Mouse (Mus musculus): ENCODE data around the gene Lhx5. TPM values are rescaled to one million over a fixed set of nuclear protein-coding genes. Genes with fewer than 3 reads are reported as not detected.

The Lhx5 gene
- polyA plus RNA-seq, 1 experiment from 2014 or later, result not detected

DNA sequence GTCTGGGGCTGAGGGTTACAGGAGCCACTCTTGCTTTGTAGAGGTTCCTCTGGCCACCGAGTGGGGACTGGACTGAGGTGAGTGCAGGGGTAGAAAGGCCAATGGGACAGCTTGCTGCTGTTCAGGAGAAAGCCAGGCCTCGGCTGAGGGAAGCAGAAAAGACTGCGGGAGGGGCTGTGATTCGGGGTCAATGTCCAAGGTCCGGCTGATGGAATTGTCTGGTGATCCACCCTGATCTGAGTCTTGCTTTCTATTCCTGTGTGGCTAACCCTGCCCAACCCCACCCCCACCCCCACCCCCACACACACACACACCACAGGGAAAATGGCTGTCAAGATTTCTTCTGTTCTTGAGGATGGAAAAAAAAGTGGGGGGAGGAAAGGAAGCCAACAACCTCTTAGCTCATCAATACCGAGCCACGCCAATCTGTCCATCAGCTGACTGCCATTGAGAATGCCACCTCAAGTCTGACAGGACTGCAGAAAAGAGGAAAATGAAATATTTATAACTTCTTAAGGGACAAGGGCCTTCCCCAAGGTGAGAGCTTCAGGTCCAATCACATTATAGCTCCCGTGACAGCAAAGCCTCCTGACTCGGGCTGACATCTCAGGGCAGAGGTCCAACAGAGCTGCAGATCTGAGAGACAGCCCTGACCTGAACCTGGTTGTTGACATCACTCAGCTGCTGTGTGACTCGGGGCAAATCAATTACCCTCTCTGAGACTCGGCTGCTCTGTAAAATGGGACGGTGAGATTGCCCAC is 26.5 kb upstream of the Lhx5 start:
- H3K9ac ChIP-seq (replicated peaks), result no peak overlapping the region
- no peak overlapping the region for H3K27ac ChIP-seq (ENCODE audit: low read depth)
- 64% methylated on average over 12 of the region's 12 CpGs for WGBS (ENCODE audit: insufficient replicate concordance)
- H3K4me2 ChIP-seq (ENCODE audit: low read depth, low read length), result no peak overlapping the region
- H3K27me3 ChIP-seq (ENCODE audit: insufficient read depth, low read length), result peaks cover 19% of the 10 kb centered on the region
- no peaks in the 10 kb centered on the region for H3K9me3 ChIP-seq (ENCODE audit: low read length)
- no peak for ATAC-seq
- H3K36me3 ChIP-seq (replicated peaks; ENCODE audit: insufficient read depth, low read length), result no peaks in the 10 kb centered on the region
- H3K4me1 ChIP-seq (ENCODE audit: insufficient read depth), result no peaks in the 10 kb centered on the region
- DNase-seq, result no peak
- TF ChIP-seq CTCF (IDR thresholded peaks at IDR 0.05; ENCODE audit: low read depth) (no peak), EP300 (IDR thresholded peaks at IDR 0.05; ENCODE audit: low read depth) (no peak)
- H3K4me3 ChIP-seq (ENCODE audit: low read depth, low read length), result no peak overlapping the region

DNA sequence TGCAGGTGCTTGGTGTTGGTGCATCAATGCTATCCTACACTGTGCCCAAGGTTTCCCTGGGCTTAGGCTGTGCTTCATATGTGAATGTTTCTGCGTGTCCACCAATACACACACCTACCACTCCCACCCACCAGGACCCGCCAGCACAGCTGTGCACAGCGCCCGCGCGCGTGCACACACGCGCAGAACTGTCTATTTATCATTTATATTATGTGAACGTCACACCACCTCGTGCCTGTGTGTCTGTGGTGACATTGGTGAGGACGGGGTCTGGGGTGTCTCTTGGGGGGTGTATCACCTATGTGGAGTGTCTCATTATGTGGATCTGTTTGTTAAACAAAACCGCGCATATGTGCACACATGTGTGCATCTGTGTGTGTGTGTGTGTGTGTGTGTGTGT is 22.6 kb upstream of the Lhx5 start:
- Histone ChIP-seq H3K9ac (replicated peaks) (no peak overlapping the region), H3K4me1 (ENCODE audit: insufficient read depth) (no peaks in the 10 kb centered on the region), H3K4me2 (ENCODE audit: low read depth, low read length) (no peak overlapping the region), H3K9me3 (ENCODE audit: low read length) (peaks cover 5% of the 10 kb centered on the region), H3K36me3 (replicated peaks; ENCODE audit: insufficient read depth, low read length) (no peaks in the 10 kb centered on the region), H3K27ac (ENCODE audit: low read depth) (no peak overlapping the region), H3K4me3 (ENCODE audit: low read depth, low read length) (no peak overlapping the region), H3K27me3 (ENCODE audit: insufficient read depth, low read length) (peaks cover 28% of the 10 kb centered on the region)
- no peak for TF ChIP-seq CTCF (IDR thresholded peaks at IDR 0.05; ENCODE audit: low read depth)
- TF ChIP-seq EP300 (IDR thresholded peaks at IDR 0.05; ENCODE audit: low read depth), result no peak
- DNase-seq, result no peak
- WGBS (ENCODE audit: insufficient replicate concordance), result 69% methylated on average over 14 of the region's 14 CpGs
- no peak for ATAC-seq

GRCm38 (mm10) chr5:120409385-120410378 is 21.8 kb upstream of the Lhx5 start:
- DNase-seq (no peak), ATAC-seq (no peak)
- H3K9me3 ChIP-seq (ENCODE audit: low read length), result peaks cover 5% of the 10 kb centered on the region
- H3K4me3 ChIP-seq (ENCODE audit: low read depth, low read length), result no peak overlapping the region
- WGBS (ENCODE audit: insufficient replicate concordance), result 3% methylated on average over 41 of the region's 41 CpGs
- TF ChIP-seq EP300 (IDR thresholded peaks at IDR 0.05; ENCODE audit: low read depth) (no peak), CTCF (IDR thresholded peaks at IDR 0.05; ENCODE audit: low read depth) (no peak)
- H3K27me3 ChIP-seq (ENCODE audit: insufficient read depth, low read length), result peaks cover 28% of the 10 kb centered on the region
- no peak overlapping the region for H3K4me2 ChIP-seq (ENCODE audit: low read depth, low read length)
- H3K9ac ChIP-seq (replicated peaks), result no peak overlapping the region
- no peak overlapping the region for H3K27ac ChIP-seq (ENCODE audit: low read depth)
- H3K4me1 ChIP-seq (ENCODE audit: insufficient read depth), result no peaks in the 10 kb centered on the region
- H3K36me3 ChIP-seq (replicated peaks; ENCODE audit: insufficient read depth, low read length), result no peaks in the 10 kb centered on the region

DNA sequence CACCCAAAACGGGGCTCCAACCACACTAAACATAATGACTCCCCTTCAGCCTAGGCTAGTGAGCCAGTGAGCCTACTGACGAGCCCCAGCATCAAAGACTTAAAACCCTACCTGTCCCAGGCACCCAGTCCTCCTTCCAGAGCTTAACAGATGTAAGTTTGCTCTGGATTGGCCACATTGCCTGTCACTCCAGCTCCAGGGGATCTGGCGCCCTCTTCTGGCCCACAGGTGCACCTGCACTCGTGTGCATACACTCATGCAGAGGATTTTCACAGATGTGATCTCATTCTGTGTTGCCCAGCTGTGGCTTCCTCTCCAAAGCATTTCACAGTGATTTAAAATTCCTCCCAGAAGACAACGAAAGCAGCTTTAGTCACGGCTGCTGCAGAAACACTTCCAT is 18.1 kb upstream of the Lhx5 start:
- Histone ChIP-seq H3K36me3 (replicated peaks; ENCODE audit: insufficient read depth, low read length) (no peaks in the 10 kb centered on the region), H3K27me3 (ENCODE audit: insufficient read depth, low read length) (peaks cover 28% of the 10 kb centered on the region), H3K27ac (ENCODE audit: low read depth) (no peak overlapping the region), H3K9ac (replicated peaks) (no peak overlapping the region), H3K9me3 (ENCODE audit: low read length) (peaks cover 5% of the 10 kb centered on the region), H3K4me1 (ENCODE audit: insufficient read depth) (no peaks in the 10 kb centered on the region), H3K4me3 (ENCODE audit: low read depth, low read length) (no peak overlapping the region), H3K4me2 (ENCODE audit: low read depth, low read length) (no peak overlapping the region)
- WGBS (ENCODE audit: insufficient replicate concordance), result 72% methylated on average over 6 of the region's 6 CpGs
- ATAC-seq, result no peak
- TF ChIP-seq CTCF (IDR thresholded peaks at IDR 0.05; ENCODE audit: low read depth) (peak; percentile 39), EP300 (IDR thresholded peaks at IDR 0.05; ENCODE audit: low read depth) (no peak)
- no peak for DNase-seq

- no peak for ATAC-seq
- 71% methylated on average over 8 of the region's 8 CpGs for WGBS (ENCODE audit: insufficient replicate concordance)
Measured at GRCm38 (mm10) chr5:120420106-120420505, 11.4 kb upstream of the Lhx5 start.

GRCm38 (mm10) chr5:120424039-120424438 is 7.5 kb upstream of the Lhx5 start:
- DNase-seq (peak; percentile 79), ATAC-seq (no peak)
- no peak overlapping the region for H3K4me3 ChIP-seq (ENCODE audit: low read depth, low read length)
- H3K27me3 ChIP-seq (ENCODE audit: insufficient read depth, low read length), result peaks cover 62% of the 10 kb centered on the region
- H3K4me2 ChIP-seq (ENCODE audit: low read depth, low read length), result no peak overlapping the region
- no peak for TF ChIP-seq CTCF (IDR thresholded peaks at IDR 0.05; ENCODE audit: low read depth)
- no peak for TF ChIP-seq EP300 (IDR thresholded peaks at IDR 0.05; ENCODE audit: low read depth)
- H3K9me3 ChIP-seq (ENCODE audit: low read length), result no peaks in the 10 kb centered on the region
- no peaks in the 10 kb centered on the region for H3K36me3 ChIP-seq (replicated peaks; ENCODE audit: insufficient read depth, low read length)
- H3K27ac ChIP-seq (ENCODE audit: low read depth), result no peak overlapping the region
- H3K4me1 ChIP-seq (ENCODE audit: insufficient read depth), result no peaks in the 10 kb centered on the region
- WGBS (ENCODE audit: insufficient replicate concordance), result 2% methylated on average over 19 of the region's 19 CpGs
- no peak overlapping the region for H3K9ac ChIP-seq (replicated peaks)

More at GRCm38 (mm10) chr5:120420106-120420505, 11.4 kb upstream of the Lhx5 start:
- H3K27ac ChIP-seq (ENCODE audit: low read depth), result no peak overlapping the region
- TF ChIP-seq EP300 (IDR thresholded peaks at IDR 0.05; ENCODE audit: low read depth) (no peak), CTCF (IDR thresholded peaks at IDR 0.05; ENCODE audit: low read depth) (no peak)
- peaks cover 24% of the 10 kb centered on the region for H3K27me3 ChIP-seq (ENCODE audit: insufficient read depth, low read length)
- no peaks in the 10 kb centered on the region for H3K4me1 ChIP-seq (ENCODE audit: insufficient read depth)
- no peak overlapping the region for H3K4me3 ChIP-seq (ENCODE audit: low read depth, low read length)
- no peak overlapping the region for H3K9ac ChIP-seq (replicated peaks)
- no peak for DNase-seq
- no peak overlapping the region for H3K4me2 ChIP-seq (ENCODE audit: low read depth, low read length)
- H3K9me3 ChIP-seq (ENCODE audit: low read length), result no peaks in the 10 kb centered on the region
- no peaks in the 10 kb centered on the region for H3K36me3 ChIP-seq (replicated peaks; ENCODE audit: insufficient read depth, low read length)

All from liver, postnatal 0 days (tissue).